Mouse (Mus musculus) frontal cortex, postnatal 25 days (tissue): ENCODE results near the gene Nasp.
"Not testable (repeated sequence)": the region's sequence is repeated elsewhere in the genome, so short reads cannot be mapped to it uniquely, and the experiment has no call there.

ENCODE experiments used
- DNase-seq, 2 experiments: peaks; one replicate each; pipeline ENCODE4 v3.0.0; 2022; ENCODE audit warnings: low spot score in 2 of 2

The Nasp gene

DNA sequence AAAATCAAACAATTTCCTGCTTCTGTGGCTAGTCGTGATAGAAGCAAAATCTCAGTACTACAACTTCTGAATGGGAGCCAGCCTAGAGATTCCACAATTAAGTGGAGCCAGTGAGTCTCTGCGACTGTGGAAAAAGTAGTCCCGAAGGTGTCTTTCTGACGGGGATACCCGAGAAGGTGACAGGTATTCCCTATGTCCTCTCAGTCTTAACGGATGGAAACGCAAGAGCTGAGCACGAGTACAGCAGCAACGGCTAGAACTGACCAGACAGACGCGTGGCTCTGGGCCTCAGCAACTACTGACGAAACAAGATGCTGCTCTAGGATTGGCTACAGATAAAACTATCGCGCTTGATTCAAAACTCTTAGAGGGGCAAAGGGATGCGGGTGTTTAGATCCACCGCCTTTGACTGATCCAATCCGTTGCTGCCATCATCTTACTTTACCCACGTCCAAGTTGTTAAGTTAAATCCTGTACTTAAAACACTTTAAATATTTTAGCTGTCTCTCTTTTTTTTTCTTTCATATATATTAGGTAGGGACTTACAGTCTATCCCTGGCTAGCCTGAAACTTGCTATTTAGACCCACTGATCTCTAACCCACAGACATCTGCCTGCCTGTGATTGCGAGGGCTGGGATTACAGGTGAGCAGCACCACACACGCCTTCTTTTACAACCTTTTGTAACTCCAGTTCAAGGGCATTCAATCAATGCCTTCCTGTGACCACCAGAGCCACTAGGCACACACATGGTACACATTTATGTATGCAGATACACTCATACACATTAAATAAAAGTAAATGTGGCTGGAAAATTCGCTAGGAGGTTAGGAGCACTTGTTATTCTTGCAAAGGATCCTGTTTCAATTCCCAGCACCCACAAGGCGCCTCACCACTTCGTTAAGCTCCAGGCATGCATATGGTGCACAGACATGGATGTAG is at the start of gene Nasp:
Nasp (minus strand) TSS at position 220 of the 941 bp plus-strand sequence.
- DNase-seq = peak; percentile 57 to 72

DNA sequence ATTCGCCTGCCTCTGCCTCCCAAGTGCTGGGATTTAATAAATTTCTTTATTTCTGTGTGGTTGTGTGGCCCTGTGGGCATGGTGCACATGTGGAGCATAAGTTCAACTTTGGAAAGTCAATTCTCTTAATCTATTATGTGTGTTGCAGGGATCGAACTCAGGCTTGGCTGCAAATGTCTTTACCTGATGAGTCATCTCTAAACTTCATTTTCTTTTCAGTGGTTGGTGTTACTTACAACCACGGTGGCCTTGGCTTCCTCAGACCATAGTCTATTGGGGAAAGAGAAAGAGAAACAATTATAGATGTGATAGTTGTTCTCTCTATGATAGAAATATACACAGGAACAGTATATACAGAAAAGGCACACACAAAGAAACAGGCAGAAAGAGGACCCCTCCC is 48.3 kb upstream of the Nasp start:
- DNase-seq = no peak

DNA sequence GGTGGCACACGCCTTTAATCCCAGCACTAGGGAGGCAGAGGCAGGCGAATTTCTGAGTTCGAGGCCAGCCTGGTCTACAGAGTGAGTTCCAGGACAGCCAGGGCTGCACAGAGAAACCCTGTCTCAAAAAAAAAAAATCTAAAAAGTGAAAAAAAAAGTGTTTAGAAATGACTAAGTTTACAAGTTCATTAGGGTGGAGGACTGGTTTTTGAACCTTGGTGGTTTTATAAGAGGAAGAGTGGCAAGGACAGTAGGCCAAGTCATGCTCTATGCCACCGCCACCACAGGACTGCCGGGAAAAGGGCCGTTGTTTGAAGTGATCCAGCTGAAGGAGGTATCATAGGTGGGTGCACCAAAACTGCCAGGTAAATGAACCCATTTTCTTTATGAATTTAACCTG is 47.0 kb upstream of the Nasp start:
- DNase-seq = not testable (repeated sequence)

DNA sequence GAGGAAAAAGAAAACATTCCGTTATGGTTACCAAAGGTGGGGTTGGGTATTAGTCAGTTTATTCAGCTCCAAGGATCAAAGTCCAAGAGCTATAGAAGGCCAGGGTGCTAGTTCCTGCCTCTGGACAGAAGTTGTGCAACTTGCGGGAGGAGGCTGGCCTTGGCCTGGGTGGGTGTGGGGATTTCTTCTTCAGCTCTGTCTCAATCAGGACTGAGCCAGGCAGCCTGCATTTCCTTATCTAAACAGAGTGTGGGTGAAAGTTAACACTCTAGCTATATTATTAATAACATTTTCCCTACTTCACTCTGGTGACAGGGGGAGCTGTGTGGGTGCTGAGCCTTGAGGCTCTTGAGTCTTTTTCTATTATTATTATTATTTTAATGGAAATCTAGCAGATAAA is 45.0 kb upstream of the Nasp start:
- DNase-seq = no peak

DNA sequence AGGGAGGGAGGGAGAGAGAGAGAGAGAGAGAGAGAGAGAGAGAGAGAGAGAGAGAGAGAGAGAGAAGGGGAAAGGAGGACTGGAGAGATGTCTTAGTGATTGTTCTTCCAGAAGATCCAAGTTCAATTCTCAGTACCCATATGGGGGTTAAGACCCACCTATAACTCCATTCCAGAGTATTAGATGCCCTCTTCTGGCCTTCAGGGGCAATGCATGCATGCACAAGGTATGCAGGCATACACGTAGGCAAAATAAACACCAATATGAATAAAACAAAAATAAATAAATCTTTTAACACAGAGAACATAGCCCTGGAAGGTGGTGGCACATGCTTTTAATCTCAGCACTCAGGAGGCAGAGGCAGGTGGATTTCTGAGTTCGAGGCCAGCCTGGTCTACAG is 41.5 kb upstream of the Nasp start:
- DNase-seq = no peak

DNA sequence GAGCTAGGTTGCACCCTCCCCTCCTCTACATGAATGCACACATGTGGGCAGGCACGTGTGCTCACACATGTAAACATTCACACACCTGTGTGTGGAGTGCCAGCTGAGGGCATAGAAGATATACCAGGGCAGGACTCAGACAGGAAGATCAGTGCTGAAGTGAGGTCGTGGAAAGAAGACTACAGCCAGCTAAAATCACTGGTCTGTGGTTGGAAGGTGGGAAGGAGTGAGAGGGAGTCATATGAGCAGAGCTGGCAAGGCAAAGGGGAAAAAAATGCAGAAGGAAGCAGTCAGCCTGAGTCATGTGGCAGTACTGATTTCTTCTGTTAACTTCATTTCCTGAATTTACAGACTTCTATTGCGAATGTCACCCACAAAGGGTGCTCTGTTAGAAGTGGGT is 40.4 kb upstream of the Nasp start:
- no peak for DNase-seq

DNA sequence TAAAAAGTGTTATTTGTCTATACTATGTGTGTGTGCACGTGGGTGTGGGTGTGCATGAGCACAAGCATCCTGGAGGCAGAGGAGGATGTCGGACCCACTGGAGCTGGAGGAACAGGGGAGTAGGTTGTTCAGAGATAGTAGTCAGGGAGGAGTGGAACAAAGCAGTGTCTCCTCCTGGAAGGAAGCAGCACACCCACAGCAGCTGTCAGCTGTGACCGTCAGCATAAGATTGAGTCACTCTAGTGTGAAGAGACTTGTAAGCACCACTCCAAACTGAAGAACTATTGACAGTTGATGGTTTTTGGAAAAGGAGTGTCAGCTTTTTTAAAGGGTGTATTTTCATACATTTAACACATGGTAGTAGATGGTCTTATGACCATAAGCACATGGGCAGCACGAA is 38.9 kb upstream of the Nasp start:
- no peak for DNase-seq

DNA sequence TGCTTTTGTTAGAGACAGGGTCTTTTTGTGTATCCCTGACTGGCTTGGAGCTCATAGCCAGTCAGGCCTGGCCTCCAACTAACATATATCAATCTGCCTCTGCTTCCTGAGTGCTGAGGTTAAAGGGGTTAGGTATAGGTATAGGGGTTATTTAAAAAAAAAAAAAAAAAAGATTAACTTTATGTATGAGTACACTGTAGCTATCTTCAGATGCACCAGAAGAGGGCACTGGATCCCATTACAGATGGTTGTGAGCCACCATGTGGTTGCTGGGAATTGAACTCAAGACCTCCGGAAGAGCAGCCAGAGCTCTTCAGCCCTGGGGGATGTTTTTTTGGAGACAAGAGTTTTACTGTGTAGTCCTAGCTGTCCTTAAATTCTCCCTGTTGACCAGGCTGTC is 34.3 kb upstream of the Nasp start:
- DNase-seq = no peak

DNA sequence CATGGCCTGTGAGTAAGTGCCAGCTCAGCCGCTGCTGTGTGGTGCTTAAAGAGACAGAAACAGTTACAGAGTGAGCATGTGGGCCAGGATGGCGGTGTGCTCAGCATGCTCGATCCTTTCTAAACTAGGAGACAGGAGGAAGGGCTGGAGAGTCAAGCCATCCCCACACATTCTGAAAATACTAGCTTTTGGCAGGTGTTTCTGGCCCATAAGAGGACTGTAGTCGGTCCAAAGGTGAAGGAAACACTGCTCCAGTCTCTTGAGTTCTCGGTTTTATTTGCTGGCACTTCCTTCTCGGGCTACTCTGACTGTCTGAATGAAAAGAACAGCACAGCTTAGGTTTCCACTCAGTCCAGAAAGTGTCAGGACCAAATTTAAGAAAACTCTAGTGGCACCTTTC is 33.1 kb upstream of the Nasp start:
- DNase-seq = no peak

DNA sequence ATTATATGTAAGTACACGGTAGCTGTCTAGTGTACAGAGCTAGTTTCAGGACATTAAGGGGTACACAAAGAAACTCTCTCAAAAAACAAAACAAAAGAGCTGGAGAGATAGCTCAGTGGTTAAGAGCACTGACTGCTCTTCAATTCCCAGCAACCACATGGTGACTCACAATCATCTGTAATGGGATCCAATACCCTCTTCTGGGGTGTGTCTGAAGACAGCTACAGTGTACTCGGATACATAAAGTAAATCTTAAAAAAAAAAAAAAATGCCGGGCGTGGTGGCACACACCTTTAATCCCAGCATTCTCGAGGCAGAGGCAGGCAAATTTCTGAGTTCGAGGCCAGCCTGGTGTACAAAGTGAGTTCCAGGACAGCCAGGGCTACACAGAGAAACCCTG is 32.2 kb upstream of the Nasp start:
- DNase-seq = not testable (repeated sequence)

DNA sequence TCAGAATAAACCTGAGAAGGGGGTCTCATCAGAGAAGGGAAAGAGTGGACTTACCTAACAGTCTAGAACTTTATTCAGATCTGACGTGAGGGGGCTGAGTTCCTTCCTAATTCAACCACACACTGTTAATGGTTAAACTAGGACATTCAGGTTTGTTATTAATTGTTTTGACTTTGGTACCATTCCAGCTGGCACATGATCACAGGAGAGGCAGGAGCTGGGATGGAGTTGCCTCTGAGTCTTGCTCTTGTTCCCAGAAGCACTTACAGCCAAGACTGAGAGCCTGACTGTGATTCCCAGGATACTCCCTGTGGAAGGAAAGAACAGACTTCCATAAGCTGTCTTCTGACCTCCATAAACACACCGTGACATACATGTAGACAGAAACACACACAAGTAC is 31.7 kb upstream of the Nasp start:
- no peak for DNase-seq

DNA sequence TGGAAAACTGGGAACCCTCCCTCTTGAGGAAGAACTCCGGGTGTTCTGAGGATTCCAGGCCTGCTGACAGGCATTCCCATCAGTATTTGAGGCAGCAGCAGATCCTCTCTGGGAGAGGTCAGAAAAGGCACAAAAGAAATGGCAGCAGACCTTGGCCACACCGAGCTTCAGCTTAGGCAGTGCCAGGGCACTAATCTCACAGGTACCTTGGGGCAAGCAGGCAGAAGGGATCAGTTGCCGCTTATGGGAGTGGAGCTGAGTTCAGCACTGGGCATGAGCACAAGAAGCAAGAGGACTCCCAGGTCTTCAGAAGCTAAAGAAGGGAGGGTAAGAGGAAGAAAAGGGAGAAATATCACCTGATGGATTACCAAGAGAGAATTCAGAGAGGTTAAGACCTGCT is 30.2 kb upstream of the Nasp start:
- DNase-seq = no peak

DNA sequence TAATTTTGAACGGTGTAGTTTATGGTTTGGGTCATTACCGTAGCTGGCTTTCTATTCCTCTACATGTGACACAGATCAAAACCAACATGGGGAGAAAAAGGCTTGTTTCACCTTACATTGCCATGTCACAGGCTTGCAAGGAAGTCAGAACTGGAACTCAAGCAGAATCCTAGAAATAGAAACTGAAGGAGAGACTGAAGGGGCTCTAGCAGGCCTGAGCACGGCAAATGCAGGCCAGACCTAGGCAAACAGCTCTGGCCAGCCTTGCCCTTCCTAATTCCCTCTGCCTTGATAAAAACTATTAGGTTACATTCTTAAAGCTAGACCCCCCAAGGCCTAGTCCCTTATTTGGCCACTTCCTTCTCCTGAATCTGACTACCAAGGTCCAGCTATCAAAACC is 27.9 kb upstream of the Nasp start:
- no peak for DNase-seq

DNA sequence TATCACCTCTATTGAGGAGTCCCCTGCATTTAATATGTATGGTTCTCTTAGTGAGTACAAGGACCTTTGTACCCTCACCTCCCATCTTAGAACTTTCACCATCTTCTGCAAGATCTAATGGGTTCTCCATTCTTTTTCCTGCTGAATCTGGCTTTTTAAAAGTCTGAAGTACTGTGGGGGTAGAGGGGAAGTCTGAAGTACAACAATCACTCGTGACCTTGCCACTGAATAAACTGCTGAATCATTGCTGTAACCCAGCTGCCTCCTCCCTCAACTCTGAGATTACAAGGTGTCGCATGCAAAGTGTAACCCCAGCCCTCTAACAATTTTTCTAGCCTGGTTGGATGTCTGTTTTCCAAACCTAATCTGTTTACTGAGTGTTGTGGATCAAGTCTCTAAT is 27.4 kb upstream of the Nasp start:
- DNase-seq = no peak

DNA sequence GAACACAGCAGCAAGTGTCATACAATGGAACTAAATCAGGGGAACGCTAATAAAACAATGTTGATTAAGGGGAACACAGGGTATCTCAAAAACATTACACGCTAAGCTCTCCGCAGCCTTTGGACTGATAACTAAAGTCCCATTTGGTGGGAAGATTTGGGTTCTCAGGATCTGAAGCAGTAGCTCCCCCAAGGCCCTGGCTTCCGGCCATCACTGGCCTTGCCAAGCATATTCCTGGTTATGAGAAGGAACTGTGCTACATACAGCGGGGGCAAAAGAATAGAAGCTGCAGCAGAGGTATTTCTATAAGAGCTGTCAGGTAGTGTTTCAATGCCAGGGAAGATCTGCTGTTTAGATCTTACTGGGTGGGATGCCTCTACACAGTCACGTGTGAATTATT is 25.5 kb upstream of the Nasp start:
- no peak for DNase-seq

DNA sequence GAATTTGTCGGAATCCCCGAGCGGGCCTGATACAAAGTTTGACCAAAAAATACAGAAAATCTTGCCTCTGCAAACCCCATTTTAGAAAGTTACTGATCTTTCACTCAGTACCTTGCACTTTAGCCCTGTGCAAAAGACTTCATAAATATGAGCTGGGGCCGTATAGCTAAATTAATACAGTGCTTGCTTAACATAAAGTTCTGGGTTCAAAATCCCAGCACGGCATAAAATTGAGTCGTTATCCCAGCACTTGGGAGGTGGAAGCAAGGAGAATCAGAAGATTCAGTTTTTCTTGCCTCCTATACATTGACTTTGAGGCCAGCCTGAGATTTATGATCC is 24.0 kb upstream of the Nasp start:
- DNase-seq = no peak

DNA sequence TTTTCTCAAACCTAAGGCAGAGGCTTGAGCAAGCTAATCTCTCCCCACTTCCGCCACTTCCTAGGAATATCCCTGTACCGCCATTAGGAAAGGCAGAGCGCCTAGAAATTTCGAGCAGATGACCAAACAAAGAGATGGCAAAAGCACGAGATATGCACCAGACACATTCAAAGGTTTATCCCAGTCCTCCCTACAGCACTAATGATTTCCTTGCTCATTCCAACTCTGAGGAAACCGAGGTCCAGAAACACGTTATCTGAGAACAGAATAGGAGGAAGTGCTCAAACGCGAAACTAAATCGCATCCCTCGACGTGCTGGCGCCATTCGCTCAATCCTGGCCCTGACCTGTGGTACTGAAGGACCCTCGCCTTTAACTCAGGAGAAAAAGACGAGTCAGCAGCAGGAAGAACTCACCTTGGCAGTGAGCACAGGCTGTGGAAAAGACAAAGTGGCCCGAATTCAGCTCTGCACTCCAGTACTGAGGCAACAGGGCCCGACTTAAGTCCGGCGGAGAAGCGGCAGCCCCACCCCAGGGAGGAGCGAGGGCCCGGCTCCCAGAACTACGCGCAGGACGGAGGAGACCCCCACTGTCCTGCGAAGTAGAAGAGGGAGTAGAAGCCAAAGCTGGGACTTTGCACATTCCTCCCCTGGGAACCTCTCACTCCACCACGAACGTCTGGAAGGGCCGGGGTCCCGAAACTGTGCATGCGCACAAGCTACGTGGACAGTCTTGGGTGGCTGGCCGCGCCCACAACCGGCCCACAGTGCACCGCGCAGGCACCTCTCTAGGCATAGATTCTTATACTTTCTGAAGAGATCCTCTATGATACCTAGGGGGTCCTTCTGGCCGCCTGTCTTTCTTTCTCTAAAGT is 23.4 kb upstream of the Nasp start, which contains the start of gene Akr1a1:
Akr1a1 (minus strand) TSS at position 757 of the 873 bp plus-strand sequence.
- peak; percentile 85 to 90 for DNase-seq

DNA sequence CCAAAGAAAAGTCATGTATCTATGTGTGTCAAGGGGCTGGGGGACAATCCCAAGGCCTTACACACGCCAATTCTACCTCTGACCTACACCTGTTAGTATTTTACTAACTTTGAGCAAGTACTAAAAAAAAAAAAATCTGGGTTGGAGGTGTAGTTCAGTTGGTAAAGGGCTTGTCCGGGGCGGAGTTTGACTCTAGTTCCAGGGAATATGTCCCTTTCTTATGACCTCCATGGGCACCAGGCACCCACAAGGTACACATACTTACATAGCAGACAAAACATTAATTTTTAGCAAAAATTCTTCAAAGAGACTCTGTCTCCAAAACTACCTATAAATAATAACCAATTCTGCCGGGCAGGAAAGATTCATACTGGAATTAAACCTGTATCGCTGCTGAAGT is 22.6 kb upstream of the Nasp start:
- DNase-seq = no peak

DNA sequence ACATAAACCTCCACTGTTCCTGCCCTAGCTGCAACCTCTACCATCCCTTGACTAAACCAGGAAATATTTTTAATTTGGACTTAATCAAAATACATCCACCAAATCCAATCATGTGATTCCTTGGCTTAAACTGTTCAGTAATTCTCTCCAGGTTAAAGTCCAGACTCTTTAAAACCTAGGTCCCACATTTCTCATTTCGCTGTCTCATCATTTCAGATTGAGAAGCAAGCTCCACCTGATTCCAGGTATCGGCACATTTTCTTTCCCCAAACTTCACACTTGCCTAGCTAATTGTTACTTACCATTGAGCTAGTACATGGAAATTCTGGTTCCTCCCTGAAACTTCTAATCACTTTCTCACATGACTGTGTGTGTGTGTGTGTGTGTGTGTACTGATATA is 21.7 kb upstream of the Nasp start:
- no peak for DNase-seq

DNA sequence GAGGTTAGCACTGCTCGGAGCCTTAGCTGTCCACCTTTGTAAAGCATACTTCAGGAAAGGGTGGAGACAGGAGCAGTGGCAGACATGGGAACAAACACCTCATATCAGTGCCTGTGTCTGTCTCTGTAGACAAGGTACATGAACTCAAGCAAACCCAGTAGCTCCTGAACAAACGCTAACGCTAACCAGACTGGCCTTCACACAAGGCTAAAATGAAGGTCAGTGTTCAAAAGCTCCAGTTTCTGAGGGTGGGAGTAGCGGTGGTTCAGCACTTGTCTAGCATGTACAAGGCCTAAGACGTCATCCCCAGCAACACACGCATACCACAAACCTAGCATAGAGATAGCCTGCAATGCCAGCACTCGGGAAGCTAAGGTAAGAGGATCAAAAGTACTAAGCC is 17.9 kb upstream of the Nasp start:
- no peak for DNase-seq

DNA sequence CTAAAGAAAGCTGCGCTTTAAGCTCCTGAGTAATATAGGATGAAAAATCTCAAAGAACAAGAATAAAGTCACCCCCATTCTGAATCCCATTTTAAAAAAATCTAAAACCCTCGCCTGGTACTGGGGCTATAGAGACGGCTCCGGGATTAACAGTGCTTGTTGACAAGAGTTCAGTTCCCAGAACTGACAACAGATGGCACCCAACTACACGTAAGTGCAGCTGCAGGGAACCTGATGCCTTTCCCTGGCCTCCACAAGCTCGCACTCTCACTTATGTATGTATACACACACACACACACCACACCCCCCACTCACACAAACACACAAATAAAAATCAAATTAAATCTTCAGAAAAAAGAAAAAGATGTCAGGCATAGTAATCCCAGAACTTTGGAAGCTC is 16.6 kb upstream of the Nasp start:
- no peak for DNase-seq

DNA sequence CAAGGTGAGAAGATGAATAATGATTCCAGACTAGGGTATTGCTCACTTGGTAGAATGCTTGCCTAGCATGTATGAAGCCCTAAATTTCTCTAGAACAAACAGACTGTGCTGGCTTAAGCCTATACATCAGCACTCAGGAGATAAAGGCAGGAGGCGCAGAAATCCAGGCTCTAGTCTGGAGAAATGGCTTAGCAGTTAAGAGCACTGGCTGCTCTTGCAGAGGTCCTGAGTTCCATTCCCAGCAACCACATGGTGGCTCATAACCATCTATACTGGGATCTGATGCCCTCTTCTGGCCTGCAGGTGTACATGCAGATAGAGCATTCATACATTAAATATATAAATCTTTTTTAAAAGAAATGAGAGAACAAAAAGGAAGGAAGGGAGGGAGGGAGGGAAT is 14.3 kb upstream of the Nasp start:
- no peak for DNase-seq

DNA sequence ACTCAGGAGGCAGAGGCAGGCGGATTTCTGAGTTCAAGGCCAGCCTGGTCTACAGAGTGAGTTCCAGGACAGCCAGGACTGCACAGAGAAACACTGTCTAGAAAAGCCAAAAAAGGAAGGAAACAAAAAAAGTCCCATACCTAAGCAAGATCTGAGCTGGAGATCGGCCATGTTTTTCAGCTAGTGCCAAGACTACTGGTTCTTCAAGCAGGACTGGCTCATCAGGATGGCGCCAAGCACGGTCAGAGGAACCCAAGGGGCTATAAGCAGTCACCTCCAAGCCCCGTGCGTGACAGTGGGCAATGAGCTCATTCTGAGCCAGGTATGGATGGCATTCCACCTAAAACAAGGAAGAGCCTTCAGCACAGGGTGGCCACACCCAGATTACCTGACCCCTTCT is 11.1 kb upstream of the Nasp start:
- DNase-seq = no peak
